Mouse (Mus musculus): ENCODE results near the gene Adgrg3. TPM values are rescaled to one million over a fixed set of nuclear protein-coding genes. Genes with fewer than 3 reads are reported as not detected.
"Not testable (repeated sequence)": the region's sequence is repeated elsewhere in the genome, so short reads cannot be mapped to it uniquely, and the experiment has no call there.

Adgrg3 gene
- total RNA-seq, 1 experiment, result 0.36 TPM

- Histone ChIP-seq H3K27ac (ENCODE audit: insufficient read depth, low read depth, low read length, poor library complexity, severe bottlenecking) (no peak overlapping the region), H3K9ac (ENCODE audit: insufficient read depth, low read depth, low read length, poor library complexity, severe bottlenecking) (no peak overlapping the region), H3K4me1 (ENCODE audit: control insufficient read depth in 2 of 2, insufficient read depth in 2 of 2, low read length in 2 of 2, poor library complexity in 1 of 2) (peaks cover 0 to 7% of the 10 kb centered on the region in 2 experiments; a peak in 1 of 4 replicates), H3K36me3 (ENCODE audit: control insufficient read depth, insufficient read depth, low read length, poor library complexity, severe bottlenecking) (no peaks in the 10 kb centered on the region), H3K4me3 (ENCODE audit: insufficient read depth in 1 of 2, low read depth in 1 of 2, low read length in 2 of 2, poor library complexity in 1 of 2, severe bottlenecking in 1 of 2) (no peak overlapping the region), H3K9me3 (ENCODE audit: control insufficient read depth, insufficient read depth, low read depth, low read length) (no peaks in the 10 kb centered on the region)
- in situ Hi-C loops (cut with MboI; ENCODE audit: low sequenced_read_pairs in 2 of 2, unreplicated experiment in 2 of 2), result no loop called here
- no peak for DNase-seq (ENCODE audit: low read depth, low spot score)
- TF ChIP-seq MAFK (IDR thresholded peaks at IDR 0.05; ENCODE audit: insufficient read depth, low read depth, low read length) (no peak), ZNF384 (IDR thresholded peaks at IDR 0.05; ENCODE audit: low read depth, low read length) (no peak), CHD2 (IDR thresholded peaks at IDR 0.05; ENCODE audit: low read depth, low read length) (no peak), ZC3H11A (IDR thresholded peaks at IDR 0.05; ENCODE audit: borderline replicate concordance, low read depth, low read length) (no peak), HCFC1 (IDR thresholded peaks at IDR 0.05; ENCODE audit: borderline replicate concordance, insufficient read depth, low read length) (no peak)
These were observed 5.7 kb downstream of the Adgrg3 start for GRCm38 (mm10) chr8:95023201-95023600.

- in situ Hi-C loops (cut with MboI; ENCODE audit: low sequenced_read_pairs in 2 of 2, unreplicated experiment in 2 of 2), result no loop called here
- Histone ChIP-seq H3K27ac (ENCODE audit: insufficient read depth, low read depth, low read length, poor library complexity, severe bottlenecking) (no peak overlapping the region), H3K4me1 (ENCODE audit: control insufficient read depth in 2 of 2, insufficient read depth in 2 of 2, low read length in 2 of 2, poor library complexity in 1 of 2) (peaks cover 0 to 7% of the 10 kb centered on the region in 2 experiments; a peak in 1 of 4 replicates), H3K9ac (ENCODE audit: insufficient read depth, low read depth, low read length, poor library complexity, severe bottlenecking) (no peak overlapping the region), H3K4me3 (ENCODE audit: insufficient read depth in 1 of 2, low read depth in 1 of 2, low read length in 2 of 2, poor library complexity in 1 of 2, severe bottlenecking in 1 of 2) (no peak overlapping the region), H3K36me3 (ENCODE audit: control insufficient read depth, insufficient read depth, low read length, poor library complexity, severe bottlenecking) (no peaks in the 10 kb centered on the region), H3K9me3 (ENCODE audit: control insufficient read depth, insufficient read depth, low read depth, low read length) (no peaks in the 10 kb centered on the region)
- TF ChIP-seq HCFC1 (IDR thresholded peaks at IDR 0.05; ENCODE audit: borderline replicate concordance, insufficient read depth, low read length) (no peak), CHD2 (IDR thresholded peaks at IDR 0.05; ENCODE audit: low read depth, low read length) (no peak), ZNF384 (IDR thresholded peaks at IDR 0.05; ENCODE audit: low read depth, low read length) (no peak)
- no peak for DNase-seq (ENCODE audit: low read depth, low spot score)
These were observed 6.9 kb downstream of the Adgrg3 start for GRCm38 (mm10) chr8:95024387-95024786.

- in situ Hi-C loops (cut with MboI; ENCODE audit: low sequenced_read_pairs in 2 of 2, unreplicated experiment in 2 of 2), result no loop called here
- no peak for DNase-seq (ENCODE audit: low read depth, low spot score)
These were observed 7.9 kb downstream of the Adgrg3 start for GRCm38 (mm10) chr8:95025421-95025820.

GRCm38 (mm10) chr8:95028391-95028790, 10.9 kb downstream of the Adgrg3 start:
- H3K4me1 ChIP-seq (ENCODE audit: control insufficient read depth in 2 of 2, insufficient read depth in 2 of 2, low read length in 2 of 2, poor library complexity in 1 of 2); in situ Hi-C loops (cut with MboI; ENCODE audit: low sequenced_read_pairs in 2 of 2, unreplicated experiment in 2 of 2); H3K4me3 ChIP-seq (ENCODE audit: insufficient read depth in 1 of 2, low read depth in 1 of 2, low read length in 2 of 2, poor library complexity in 1 of 2, severe bottlenecking in 1 of 2); H3K9ac ChIP-seq (ENCODE audit: insufficient read depth, low read depth, low read length, poor library complexity, severe bottlenecking); H3K36me3 ChIP-seq (ENCODE audit: control insufficient read depth, insufficient read depth, low read length, poor library complexity, severe bottlenecking); H3K27ac ChIP-seq (ENCODE audit: insufficient read depth, low read depth, low read length, poor library complexity, severe bottlenecking); H3K9me3 ChIP-seq (ENCODE audit: control insufficient read depth, insufficient read depth, low read depth, low read length): not testable (repeated sequence)
- DNase-seq (ENCODE audit: low read depth, low spot score), result peak; percentile 20

More at GRCm38 (mm10) chr8:95025421-95025820, 7.9 kb downstream of the Adgrg3 start:
- H3K9me3 ChIP-seq (ENCODE audit: control insufficient read depth, insufficient read depth, low read depth, low read length), result no peaks in the 10 kb centered on the region
- H3K36me3 ChIP-seq (ENCODE audit: control insufficient read depth, insufficient read depth, low read length, poor library complexity, severe bottlenecking), result no peaks in the 10 kb centered on the region
- no peak overlapping the region for H3K4me3 ChIP-seq (ENCODE audit: insufficient read depth in 1 of 2, low read depth in 1 of 2, low read length in 2 of 2, poor library complexity in 1 of 2, severe bottlenecking in 1 of 2)
- no peak overlapping the region for H3K27ac ChIP-seq (ENCODE audit: insufficient read depth, low read depth, low read length, poor library complexity, severe bottlenecking)
- H3K9ac ChIP-seq (ENCODE audit: insufficient read depth, low read depth, low read length, poor library complexity, severe bottlenecking), result no peak overlapping the region
- TF ChIP-seq HCFC1 (IDR thresholded peaks at IDR 0.05; ENCODE audit: borderline replicate concordance, insufficient read depth, low read length), result no peak
- TF ChIP-seq ZC3H11A (IDR thresholded peaks at IDR 0.05; ENCODE audit: borderline replicate concordance, low read depth, low read length), result peak; percentile 58; the same call in 1 of the 2 replicates
- peaks cover 0 to 9% of the 10 kb centered on the region in 2 experiments; a peak in 1 of 4 replicates for H3K4me1 ChIP-seq (ENCODE audit: control insufficient read depth in 2 of 2, insufficient read depth in 2 of 2, low read length in 2 of 2, poor library complexity in 1 of 2)

GRCm38 (mm10) chr8:95037106-95037925, 19.8 kb downstream of the Adgrg3 start:
- Histone ChIP-seq H3K4me3 (ENCODE audit: insufficient read depth in 1 of 2, low read depth in 1 of 2, low read length in 2 of 2, poor library complexity in 1 of 2, severe bottlenecking in 1 of 2) (no peak overlapping the region), H3K36me3 (ENCODE audit: control insufficient read depth, insufficient read depth, low read length, poor library complexity, severe bottlenecking) (no peaks in the 10 kb centered on the region), H3K9me3 (ENCODE audit: control insufficient read depth, insufficient read depth, low read depth, low read length) (no peaks in the 10 kb centered on the region), H3K9ac (ENCODE audit: insufficient read depth, low read depth, low read length, poor library complexity, severe bottlenecking) (no peak overlapping the region), H3K4me1 (ENCODE audit: control insufficient read depth in 2 of 2, insufficient read depth in 2 of 2, low read length in 2 of 2, poor library complexity in 1 of 2) (no peaks in the 10 kb centered on the region), H3K27ac (ENCODE audit: insufficient read depth, low read depth, low read length, poor library complexity, severe bottlenecking) (no peak overlapping the region)
- in situ Hi-C loops (cut with MboI; ENCODE audit: low sequenced_read_pairs in 2 of 2, unreplicated experiment in 2 of 2), result no loop called here
- DNase-seq (ENCODE audit: low read depth, low spot score), result no peak
- TF ChIP-seq CHD2 (IDR thresholded peaks at IDR 0.05; ENCODE audit: low read depth, low read length) (no peak), MAFK (IDR thresholded peaks at IDR 0.05; ENCODE audit: insufficient read depth, low read depth, low read length) (no peak), ZNF384 (IDR thresholded peaks at IDR 0.05; ENCODE audit: low read depth, low read length) (no peak), ZC3H11A (IDR thresholded peaks at IDR 0.05; ENCODE audit: borderline replicate concordance, low read depth, low read length) (no peak), HCFC1 (IDR thresholded peaks at IDR 0.05; ENCODE audit: borderline replicate concordance, insufficient read depth, low read length) (no peak)
